ENCODE assay signal across 18 mouse cellular contexts in genomic region chr4:111683843-111684242, GRCm38 (mm10).
"Had no signal": no experiment of that assay in that cellular context is flagged by ENCODE, and none has a peak within 500 bp of the region (broad histone marks: within the 10 kb centered on the region; RNA-seq: fewer than 3 reads in every experiment).

No protein-coding gene starts in this region.

- H3K27ac ChIP-seq: midbrain, embryonic 10.5 days; midbrain, embryonic 12.5 days; neural tube, embryonic 13.5 days; neural tube, embryonic 15.5 days had no signal

- H3K9me3 ChIP-seq: midbrain, embryonic 10.5 days; midbrain, embryonic 12.5 days; neural tube, embryonic 13.5 days; neural tube, embryonic 15.5 days had no signal

- H3K9ac ChIP-seq: lung, embryonic 14.5 days; midbrain, embryonic 12.5 days; neural tube, embryonic 13.5 days; neural tube, embryonic 15.5 days had no signal

- DNase-seq: lung, embryonic 14.5 days; lung, postnatal 10 days; lung, postnatal 4 days; midbrain, embryonic 14.5 days; retina, postnatal 1 day; right cerebral cortex, adult 18-20 months; right cerebral cortex, postnatal 25 days; right cerebral cortex, postnatal 4 days; spleen, adult 18-20 months; thymus, adult 18-20 months; thymus, postnatal 14 days; thymus, postnatal 36 days had no signal

- H3K36me3 ChIP-seq: midbrain, embryonic 10.5 days; midbrain, embryonic 12.5 days; neural tube, embryonic 13.5 days; neural tube, embryonic 15.5 days had no signal

- ATAC-seq: midbrain, embryonic 16.5 days had no signal

- H3K27me3 ChIP-seq: midbrain, embryonic 12.5 days; neural tube, embryonic 13.5 days; neural tube, embryonic 15.5 days had no signal

- H3K4me3 ChIP-seq: midbrain, embryonic 10.5 days; midbrain, embryonic 12.5 days; myocyte; neural tube, embryonic 13.5 days; neural tube, embryonic 15.5 days had no signal

- H3K4me2 ChIP-seq: lung, embryonic 14.5 days; midbrain, embryonic 12.5 days; neural tube, embryonic 13.5 days; neural tube, embryonic 15.5 days had no signal
